Mouse (Mus musculus): ENCODE data around the gene Larp4b. TPM values are rescaled to one million over a fixed set of nuclear protein-coding genes. Genes with fewer than 3 reads are reported as not detected.

Gene Larp4b
- polyA plus RNA-seq, 1 experiment: 21.5 TPM

DNA sequence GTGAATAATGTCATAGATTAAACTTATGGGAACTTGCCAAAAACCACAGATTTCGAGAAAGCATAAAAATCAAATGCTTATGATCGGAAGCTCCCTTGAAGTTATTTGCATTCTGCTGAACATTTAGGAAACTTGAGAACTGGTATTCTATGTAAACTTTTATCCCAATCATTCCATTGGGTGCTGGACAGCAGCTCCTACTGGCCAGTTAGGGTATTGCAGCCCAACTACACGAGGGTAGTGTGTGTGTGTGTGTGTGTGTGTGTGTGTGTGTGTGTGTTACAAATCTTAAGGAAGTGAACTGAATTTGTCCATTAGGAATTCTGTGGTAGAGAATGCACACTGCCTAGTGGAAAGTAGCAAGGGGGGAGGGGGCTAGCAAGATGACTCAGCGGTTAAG lies 101.0 kb downstream of the Larp4b start:
- no peak overlapping the region for H3K4me3 ChIP-seq (ENCODE audit: insufficient read depth, low read depth, low read length)
- no peak overlapping the region for H3K27ac ChIP-seq (ENCODE audit: insufficient read depth, low read depth, low read length)
- 0 out of 2 replicates have a peak, but pooled peaks cover 4% of the 10 kb centered on the region for H3K4me1 ChIP-seq (ENCODE audit: control insufficient read depth, insufficient read depth, low read length)
- H3K36me3 ChIP-seq (ENCODE audit: control insufficient read depth, insufficient read depth, low read length): no peaks in the 10 kb centered on the region
- H3K27me3 ChIP-seq (replicated peaks; ENCODE audit: control insufficient read depth, insufficient read depth, low read length): no peaks in the 10 kb centered on the region
- no peak for DNase-seq
- WGBS: 83% methylated on average over 4 of the region's 4 CpGs
- TF ChIP-seq POLR2A (IDR thresholded peaks at IDR 0.05; ENCODE audit: low read depth, low read length): no peak
- peak; percentile 36; the same call in 1 of the 2 replicates for TF ChIP-seq CTCF (conservative IDR thresholded peaks at IDR 0.05; ENCODE audit: insufficient read depth, insufficient read length, low read depth, low read length)

DNA sequence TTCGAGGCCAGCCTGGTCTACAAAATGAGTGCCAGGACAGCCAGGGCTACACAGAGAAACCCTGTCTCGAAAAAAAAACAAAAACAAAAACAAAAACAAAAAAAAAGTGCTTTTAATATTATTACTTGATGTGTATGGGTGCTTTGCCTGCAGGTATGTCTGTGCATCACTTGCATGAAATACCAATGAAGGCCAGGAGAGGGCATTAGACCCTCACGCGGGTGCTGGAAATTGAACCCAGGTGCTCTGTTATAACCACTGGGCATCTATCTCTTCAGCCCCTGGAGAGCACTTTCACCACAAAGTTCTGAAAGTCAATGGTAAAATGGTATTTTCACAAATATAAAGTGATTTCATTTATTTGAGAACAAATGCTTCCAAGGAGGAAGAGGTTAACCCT lies 101.9 kb downstream of the Larp4b start:
- no peak overlapping the region for H3K4me3 ChIP-seq (ENCODE audit: insufficient read depth, low read depth, low read length)
- DNase-seq: no peak
- WGBS: 75% methylated on average over 4 of the region's 4 CpGs
- H3K4me1 ChIP-seq (ENCODE audit: control insufficient read depth, insufficient read depth, low read length): 0 out of 2 replicates have a peak, but pooled peaks cover 4% of the 10 kb centered on the region
- TF ChIP-seq CTCF (conservative IDR thresholded peaks at IDR 0.05; ENCODE audit: insufficient read depth, insufficient read length, low read depth, low read length) (0 out of 2 replicates have a peak, but pooled peaks have one; percentile 18), POLR2A (IDR thresholded peaks at IDR 0.05; ENCODE audit: low read depth, low read length) (no peak)
- no peak overlapping the region for H3K27ac ChIP-seq (ENCODE audit: insufficient read depth, low read depth, low read length)
- no peaks in the 10 kb centered on the region for H3K36me3 ChIP-seq (ENCODE audit: control insufficient read depth, insufficient read depth, low read length)
- H3K27me3 ChIP-seq (replicated peaks; ENCODE audit: control insufficient read depth, insufficient read depth, low read length): no peaks in the 10 kb centered on the region

DNA sequence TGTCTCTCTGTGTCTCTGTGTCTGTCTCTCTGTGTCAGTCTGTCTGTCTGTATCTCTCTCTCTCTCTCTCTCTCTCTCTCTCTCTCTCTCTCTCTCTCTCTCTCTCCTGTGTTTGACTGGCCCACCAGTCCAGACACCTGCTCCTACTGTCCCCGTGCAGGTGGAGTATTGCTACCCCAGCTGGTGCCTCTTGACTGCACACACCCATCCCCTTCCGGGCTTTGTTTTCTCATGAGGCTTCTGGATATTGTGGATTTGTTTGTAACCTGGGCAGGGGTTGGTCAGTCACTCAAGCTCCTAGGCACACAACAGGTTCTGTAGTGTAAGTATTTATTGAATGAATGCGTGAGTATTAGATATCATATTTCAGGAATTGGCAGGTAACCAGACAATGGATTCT lies 104.4 kb downstream of the Larp4b start:
- TF ChIP-seq POLR2A (IDR thresholded peaks at IDR 0.05; ENCODE audit: low read depth, low read length): no peak
- no peak for TF ChIP-seq CTCF (conservative IDR thresholded peaks at IDR 0.05; ENCODE audit: insufficient read depth, insufficient read length, low read depth, low read length)
- Histone ChIP-seq H3K4me1 (ENCODE audit: control insufficient read depth, insufficient read depth, low read length) (0 out of 2 replicates have a peak, but pooled peaks cover 4% of the 10 kb centered on the region), H3K36me3 (ENCODE audit: control insufficient read depth, insufficient read depth, low read length) (no peaks in the 10 kb centered on the region), H3K4me3 (ENCODE audit: insufficient read depth, low read depth, low read length) (no peak overlapping the region), H3K27me3 (replicated peaks; ENCODE audit: control insufficient read depth, insufficient read depth, low read length) (no peaks in the 10 kb centered on the region), H3K27ac (ENCODE audit: insufficient read depth, low read depth, low read length) (no peak overlapping the region)
- DNase-seq: no peak
- 63% methylated on average over 3 of the region's 3 CpGs for WGBS

DNA sequence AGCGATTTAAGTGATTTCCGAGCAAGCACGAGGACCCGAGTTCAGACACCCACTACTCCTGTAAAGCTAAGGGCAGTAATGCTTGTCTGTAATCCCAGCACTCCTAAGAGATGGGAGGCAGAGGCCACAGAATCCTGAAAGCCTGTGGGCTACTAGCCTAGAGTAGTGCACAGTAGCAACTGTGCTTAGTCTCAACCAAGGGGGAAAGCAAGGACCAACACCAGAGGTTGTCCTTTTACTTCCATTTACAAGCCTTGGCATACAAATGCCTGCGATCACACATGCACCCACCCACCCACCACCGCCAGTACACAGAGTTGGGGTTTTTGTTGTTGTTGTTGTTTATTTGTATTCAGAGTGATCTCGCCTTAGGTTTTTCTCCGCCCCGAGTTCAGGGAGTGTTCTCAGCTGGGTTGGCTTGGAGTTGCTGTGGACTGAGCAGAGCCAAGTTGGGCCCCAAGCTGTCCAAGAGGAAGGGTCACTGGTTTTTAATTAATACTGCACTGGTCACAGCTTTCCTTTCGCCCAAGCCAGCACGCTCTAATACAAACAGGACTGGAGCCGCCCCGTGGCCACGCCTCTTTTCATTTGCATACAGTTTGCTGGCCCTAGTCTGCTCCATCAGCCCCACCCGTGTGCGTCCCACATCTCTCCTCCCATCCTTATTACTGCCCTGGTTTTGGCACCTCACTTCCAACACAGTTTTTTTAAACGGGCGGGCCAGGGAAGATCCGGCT lies 105.2 kb downstream of the Larp4b start:
- 0 out of 2 replicates have a peak, but pooled peaks cover 4% of the 10 kb centered on the region for H3K4me1 ChIP-seq (ENCODE audit: control insufficient read depth, insufficient read depth, low read length)
- WGBS: 33% methylated on average over 19 of the region's 19 CpGs
- peak; percentile 51 for DNase-seq
- H3K27ac ChIP-seq (ENCODE audit: insufficient read depth, low read depth, low read length): no peak overlapping the region
- H3K36me3 ChIP-seq (ENCODE audit: control insufficient read depth, insufficient read depth, low read length): no peaks in the 10 kb centered on the region
- no peak for TF ChIP-seq CTCF (conservative IDR thresholded peaks at IDR 0.05; ENCODE audit: insufficient read depth, insufficient read length, low read depth, low read length)
- no peak for TF ChIP-seq POLR2A (IDR thresholded peaks at IDR 0.05; ENCODE audit: low read depth, low read length)
- H3K27me3 ChIP-seq (replicated peaks; ENCODE audit: control insufficient read depth, insufficient read depth, low read length): no peaks in the 10 kb centered on the region
- no peak overlapping the region for H3K4me3 ChIP-seq (ENCODE audit: insufficient read depth, low read depth, low read length)

DNA sequence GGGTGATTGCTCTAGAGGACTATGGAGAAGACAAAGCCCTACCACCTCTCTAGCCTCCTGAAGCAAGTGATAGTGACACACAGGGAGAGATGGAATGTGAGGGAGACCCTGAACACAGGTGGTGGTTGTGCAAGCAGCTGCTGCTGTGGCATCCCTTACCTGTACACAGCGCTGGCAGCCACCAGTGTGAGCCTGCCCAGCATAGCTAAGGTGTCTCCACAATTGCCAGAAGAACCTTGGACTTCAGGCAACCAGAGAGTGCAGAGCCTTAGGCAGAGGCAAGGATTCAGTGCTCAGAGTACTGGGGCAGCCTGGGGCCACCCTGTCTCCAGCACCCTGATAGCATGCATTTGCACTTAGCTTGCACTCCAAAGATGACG lies 105.8 kb downstream of the Larp4b start:
- H3K27ac ChIP-seq (ENCODE audit: insufficient read depth, low read depth, low read length): no peak overlapping the region
- no peaks in the 10 kb centered on the region for H3K27me3 ChIP-seq (replicated peaks; ENCODE audit: control insufficient read depth, insufficient read depth, low read length)
- TF ChIP-seq CTCF (conservative IDR thresholded peaks at IDR 0.05; ENCODE audit: insufficient read depth, insufficient read length, low read depth, low read length) (no peak), POLR2A (IDR thresholded peaks at IDR 0.05; ENCODE audit: low read depth, low read length) (no peak)
- H3K36me3 ChIP-seq (ENCODE audit: control insufficient read depth, insufficient read depth, low read length): no peaks in the 10 kb centered on the region
- WGBS: 40% methylated on average over 2 of the region's 2 CpGs
- H3K4me1 ChIP-seq (ENCODE audit: control insufficient read depth, insufficient read depth, low read length): 0 out of 2 replicates have a peak, but pooled peaks cover 4% of the 10 kb centered on the region
- peak; percentile 54 for DNase-seq
- H3K4me3 ChIP-seq (ENCODE audit: insufficient read depth, low read depth, low read length): no peak overlapping the region

DNA sequence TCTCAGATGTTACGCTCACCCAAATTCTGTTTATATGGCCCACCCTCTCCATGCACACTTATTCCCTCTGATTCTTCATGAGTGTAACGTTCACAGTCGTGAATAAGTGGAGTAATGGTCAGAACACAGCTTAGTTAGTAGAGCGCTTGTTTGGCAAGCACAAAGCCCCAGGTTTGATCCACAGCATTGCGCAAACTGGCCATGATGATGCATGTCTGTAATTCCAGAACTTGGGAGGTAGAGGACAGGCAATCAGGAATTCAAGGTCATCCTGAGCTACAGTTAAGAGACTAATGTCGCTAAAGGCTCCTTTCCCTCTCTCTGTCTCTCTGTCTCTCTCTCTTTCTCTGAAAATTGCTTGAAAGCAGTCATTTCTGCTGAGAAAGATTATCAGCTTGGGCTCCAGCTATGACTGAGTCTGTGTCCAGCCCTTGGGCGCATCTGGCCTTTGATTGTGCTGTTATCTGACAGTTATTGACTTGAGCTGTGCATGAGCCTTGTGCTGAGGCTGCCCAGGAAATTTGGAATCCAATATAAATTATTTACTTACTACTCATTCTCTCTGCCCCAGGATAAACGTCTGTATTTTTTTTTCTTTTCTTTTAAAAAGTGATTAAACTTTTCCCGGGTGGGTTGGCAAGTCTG lies 129.2 kb downstream of the Larp4b start:
- DNase-seq: no peak
- TF ChIP-seq CTCF (conservative IDR thresholded peaks at IDR 0.05; ENCODE audit: insufficient read depth, insufficient read length, low read depth, low read length): no peak
- no peak for TF ChIP-seq POLR2A (IDR thresholded peaks at IDR 0.05; ENCODE audit: low read depth, low read length)
- Histone ChIP-seq H3K4me3 (ENCODE audit: insufficient read depth, low read depth, low read length) (no peak overlapping the region), H3K4me1 (ENCODE audit: control insufficient read depth, insufficient read depth, low read length) (no peaks in the 10 kb centered on the region), H3K36me3 (ENCODE audit: control insufficient read depth, insufficient read depth, low read length) (no peaks in the 10 kb centered on the region), H3K27me3 (replicated peaks; ENCODE audit: control insufficient read depth, insufficient read depth, low read length) (no peaks in the 10 kb centered on the region), H3K27ac (ENCODE audit: insufficient read depth, low read depth, low read length) (no peak overlapping the region)
- 77% methylated on average over 9 of the region's 9 CpGs for whole genome bisulfite sequencing

Other genes starting within 250 kb of the Larp4b start
- 9.9 and 11.4 TPM in 2 replicates for gene Wdr37, start 222.0 kb upstream of the Larp4b start, polyA plus RNA-seq (2012; rRNA removed)
- 8.8 and 11.0 TPM in 2 replicates for gene Idi1, start 208.4 kb upstream of the Larp4b start, polyA plus RNA-seq (2012; rRNA removed)
- not detected in 2 replicates for gene Gm9745, start 145.7 kb upstream of the Larp4b start, polyA plus RNA-seq (2012; rRNA removed)
- not detected in 2 replicates for gene Idi2, start 141.0 kb upstream of the Larp4b start, polyA plus RNA-seq (2012; rRNA removed)
- 4.7 and 7.5 TPM in 2 replicates for gene Gtpbp4, start 97.8 kb upstream of the Larp4b start, polyA plus RNA-seq (2012; rRNA removed)
- gene Dip2c, start 182.6 kb downstream of the Larp4b start, polyA plus RNA-seq (2012; rRNA removed): 11.0 and 12.5 TPM in 2 replicates

Data from kidney, adult 2 months (tissue).